Mouse (Mus musculus) frontal cortex, adult (tissue): Measurements from ENCODE around the gene Sf1.

ENCODE experiments used
- ATAC-seq: cut with Nextera tagmentation; 2 replicates; pipeline ENCODE4 v1.9.2; 2017; ENCODE audit warnings: mild to moderate bottlenecking, moderate library complexity, mixed read lengths; ENCODE audit not compliant: low TSS enrichment

The Sf1 gene

GRCm38 (mm10) chr19:6363411-6364240, at the start of gene Sf1:
Gene Sf1, plus strand, starts transcription at chr19:6363690.
- peak; percentile 92 for ATAC-seq

- ATAC-seq: no peak
These were observed 49.7 kb upstream of the Sf1 start for GRCm38 (mm10) chr19:6313796-6314195.

- ATAC-seq: no peak
These were observed 49.0 kb upstream of the Sf1 start for GRCm38 (mm10) chr19:6314513-6314912.

DNA sequence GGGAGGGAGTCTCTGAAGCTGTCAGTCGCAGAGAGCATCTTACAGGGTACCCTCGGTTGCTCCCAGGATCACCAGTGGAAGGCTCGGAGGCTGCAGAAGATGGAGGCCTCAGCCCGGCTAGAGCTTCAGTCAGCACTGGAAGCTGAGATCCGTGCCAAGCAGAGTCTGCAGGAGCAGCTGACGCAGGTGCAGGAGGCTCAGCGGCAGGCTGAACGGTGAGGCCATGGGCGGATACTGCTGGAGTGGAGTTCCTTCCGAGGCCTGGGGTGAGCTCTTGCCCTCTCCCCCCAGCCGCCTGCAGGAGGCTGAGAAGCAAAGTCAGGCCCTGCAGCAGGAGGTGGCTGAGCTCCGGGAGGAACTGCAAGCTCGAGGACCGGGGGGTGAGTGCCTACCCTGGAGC, 47.9 kb upstream of the Sf1 start:
- no peak for ATAC-seq

GRCm38 (mm10) chr19:6318145-6318544, 45.3 kb upstream of the Sf1 start:
- ATAC-seq: no peak

DNA sequence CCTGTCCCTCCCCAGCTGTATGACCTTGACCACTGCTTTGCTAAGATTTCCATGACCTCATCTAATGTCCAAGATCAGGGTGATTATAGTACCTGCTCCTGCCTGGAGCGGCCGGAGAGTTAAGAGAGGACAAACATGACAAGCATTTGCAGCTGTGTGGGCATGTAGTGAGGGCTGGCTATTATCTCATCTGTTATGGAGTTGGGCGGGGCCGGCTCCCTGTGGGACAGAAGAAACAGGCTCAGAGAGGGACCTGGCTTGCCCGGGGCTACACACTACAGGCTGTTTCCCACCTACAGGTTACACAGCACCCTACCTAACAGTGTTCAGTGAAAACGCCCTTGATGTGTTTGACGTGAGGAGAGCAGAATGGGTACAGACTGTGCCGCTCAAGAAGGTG, 42.1 kb upstream of the Sf1 start:
- ATAC-seq: no peak

- peak; percentile 67; the same call in 1 of the 2 replicates for ATAC-seq
These were observed 41.5 kb upstream of the Sf1 start for GRCm38 (mm10) chr19:6321786-6322621.

DNA sequence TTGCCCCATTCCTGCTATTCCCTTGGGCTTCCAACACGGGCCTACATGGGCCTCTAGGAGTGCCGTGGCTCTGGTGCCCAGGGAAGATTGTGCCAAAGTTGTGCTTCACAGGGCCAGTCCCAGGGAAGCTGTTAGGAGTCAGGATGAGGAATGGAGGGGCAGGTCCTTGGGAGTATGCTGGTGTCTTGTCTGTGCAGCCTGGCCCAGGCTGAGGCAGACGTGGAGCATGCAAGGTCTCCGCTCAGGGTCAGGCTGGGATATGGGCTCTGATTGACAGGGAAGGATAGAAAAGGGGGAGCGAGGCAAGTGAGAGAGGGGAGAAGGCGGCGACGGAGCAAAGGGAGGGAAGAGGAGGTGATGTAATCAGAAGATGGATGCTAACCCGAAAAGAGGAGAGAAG, 38.7 kb upstream of the Sf1 start:
- ATAC-seq: no peak

GRCm38 (mm10) chr19:6331178-6331577, 32.3 kb upstream of the Sf1 start:
- ATAC-seq: no peak

GRCm38 (mm10) chr19:6331719-6332516, 31.6 kb upstream of the Sf1 start:
- no peak for ATAC-seq

DNA sequence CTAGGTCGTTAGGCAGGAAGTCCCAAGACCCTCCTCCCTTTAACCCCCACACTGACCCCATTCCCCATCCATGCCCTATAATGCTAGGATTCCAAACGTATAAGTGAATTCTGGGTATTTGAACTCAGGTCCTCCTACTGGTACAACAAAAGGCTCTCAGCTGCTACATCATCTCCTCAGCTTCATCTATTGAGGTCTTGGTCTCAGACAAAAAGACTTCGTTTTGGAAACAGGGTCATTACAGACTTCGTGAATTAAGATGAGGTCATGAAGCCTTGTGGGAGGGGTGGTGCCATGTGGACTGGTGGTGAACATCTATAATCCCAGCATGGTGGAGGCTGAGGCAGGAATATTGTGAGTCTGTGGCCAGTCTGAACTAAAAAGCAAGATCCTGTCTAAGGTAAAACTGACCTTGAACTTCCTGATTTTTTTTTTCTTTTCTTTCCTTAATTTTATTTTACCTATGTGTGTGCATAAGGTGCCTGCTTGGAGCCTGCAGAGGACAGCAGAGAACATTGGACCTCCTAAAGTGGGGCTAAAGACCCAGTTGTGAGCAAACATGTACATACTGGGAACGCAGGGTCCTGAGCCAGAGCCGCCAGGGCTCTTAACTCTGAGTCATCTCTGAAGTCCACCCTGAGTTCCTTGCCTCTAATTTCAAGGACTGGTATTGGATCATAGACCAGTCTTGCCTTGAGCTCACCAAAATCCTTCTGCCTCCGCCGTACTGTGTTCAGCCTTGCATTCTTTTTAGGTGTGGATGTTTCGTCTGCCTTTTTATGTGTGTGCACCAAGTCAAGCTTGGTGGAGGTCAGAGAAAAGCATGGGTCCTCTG, 29.5 kb upstream of the Sf1 start:
- no peak for ATAC-seq

DNA sequence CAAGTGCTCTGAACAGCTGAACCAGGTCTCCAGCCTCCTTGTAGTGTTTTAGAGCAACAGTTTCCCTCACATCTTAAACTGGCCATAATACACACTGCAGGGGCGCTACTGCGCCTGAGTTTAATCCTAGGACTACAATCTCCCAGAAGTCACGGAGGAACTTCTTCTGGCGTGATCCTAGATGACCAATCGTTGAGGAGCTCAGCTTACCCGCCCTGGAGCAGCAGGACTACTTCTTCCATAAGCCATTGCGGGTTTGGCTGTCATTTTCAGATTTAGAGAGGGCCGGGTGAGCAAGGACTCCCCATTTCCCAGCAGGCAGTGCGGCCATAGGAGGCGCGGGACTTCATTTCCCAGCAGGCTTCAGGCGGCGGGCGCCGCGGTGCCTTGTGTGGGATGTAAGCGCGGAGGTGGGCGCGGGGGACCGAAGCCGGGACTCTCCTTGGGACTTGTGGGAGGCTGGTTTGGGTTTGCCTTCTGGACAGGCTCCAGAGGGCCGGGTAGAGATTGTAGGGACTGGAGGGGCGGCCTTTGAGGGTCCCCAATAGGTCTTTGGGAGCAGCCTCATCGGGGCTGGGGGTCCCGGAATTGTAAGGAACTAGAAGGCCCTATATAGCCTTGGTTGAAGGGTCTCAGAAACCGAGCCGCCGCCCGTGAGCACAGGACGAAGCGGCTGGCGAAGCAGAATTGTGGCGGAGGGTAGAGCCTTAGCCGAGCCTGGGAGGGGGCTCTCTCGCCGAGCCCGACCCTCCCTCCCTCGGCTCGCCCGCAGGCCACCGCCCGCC, 28.6 kb upstream of the Sf1 start, which contains the start of gene Men1:
TSS of gene Men1 (plus strand) at position 307 of the 785 bp plus-strand sequence.
- ATAC-seq: peak; percentile 94

DNA sequence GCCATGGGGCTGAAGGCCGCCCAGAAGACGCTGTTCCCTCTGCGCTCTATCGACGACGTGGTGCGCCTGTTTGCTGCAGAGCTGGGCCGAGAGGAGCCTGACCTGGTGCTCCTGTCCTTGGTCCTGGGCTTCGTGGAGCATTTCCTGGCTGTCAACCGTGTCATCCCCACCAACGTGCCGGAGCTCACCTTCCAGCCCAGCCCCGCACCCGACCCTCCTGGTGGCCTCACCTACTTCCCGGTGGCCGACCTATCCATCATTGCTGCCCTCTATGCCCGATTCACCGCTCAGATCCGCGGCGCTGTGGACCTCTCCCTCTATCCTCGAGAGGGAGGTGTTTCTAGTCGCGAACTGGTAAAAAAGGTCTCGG, 28.0 kb upstream of the Sf1 start:
- ATAC-seq: 0 out of 2 replicates have a peak, but pooled peaks have one; percentile 4

GRCm38 (mm10) chr19:6336920-6337319, 26.6 kb upstream of the Sf1 start:
- no peak for ATAC-seq

DNA sequence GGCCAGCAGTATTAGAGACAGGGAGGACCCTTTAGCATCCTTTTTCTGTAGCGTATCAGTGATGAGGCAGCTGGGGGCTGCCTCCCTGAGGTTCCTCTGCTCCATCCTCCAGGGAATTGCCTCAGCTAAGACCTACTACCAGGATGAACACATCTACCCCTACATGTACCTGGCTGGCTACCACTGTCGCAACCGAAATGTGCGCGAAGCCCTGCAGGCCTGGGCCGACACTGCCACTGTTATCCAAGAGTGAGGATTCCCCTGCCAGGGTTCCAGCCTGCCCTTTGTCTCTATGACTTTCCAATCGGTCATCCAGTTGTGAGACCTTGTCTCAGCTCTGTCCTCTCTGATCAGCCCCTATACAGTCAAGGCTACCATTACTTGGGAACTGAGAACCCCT, 25.3 kb upstream of the Sf1 start:
- no peak for ATAC-seq

- no peak for ATAC-seq
These were observed 24.8 kb upstream of the Sf1 start for GRCm38 (mm10) chr19:6338716-6339115.

GRCm38 (mm10) chr19:6339191-6339590, 24.3 kb upstream of the Sf1 start:
- no peak for ATAC-seq

GRCm38 (mm10) chr19:6339890-6340504, 23.5 kb upstream of the Sf1 start:
- ATAC-seq: no peak

GRCm38 (mm10) chr19:6340524-6341452, 22.7 kb upstream of the Sf1 start, which contains the start of gene Map4k2:
Gene Map4k2, plus strand, starts transcription at chr19:6341135.
- peak; percentile 71 for ATAC-seq
